ENCODE assay signal across 1 mouse cellular context in genomic region chr3:97658426-97659193, GRCm38 (mm10).
TF ChIP-seq lines count a peak whose summit lies in the region.

No protein-coding gene starts in this region.

TF ChIP-seq in CH12.LX, 34 proteins besides CTCF, POLR2A, EP300 and RAD21 (continued from another document):
- TF ChIP-seq USF1 (IDR thresholded peaks at IDR 0.05; ENCODE audit: low read depth, low read length) (no peak), ETS1 (conservative IDR thresholded peaks at IDR 0.05; ENCODE audit: low read depth, low read length) (no peak), POLR2AphosphoS2 (IDR thresholded peaks at IDR 0.05; ENCODE audit: low read depth, low read length) (no peak), IRF4 (IDR thresholded peaks at IDR 0.05; ENCODE audit: low read depth, low read length) (no peak; the same call in 1 of the 2 replicates), E2F4 (IDR thresholded peaks at IDR 0.05; ENCODE audit: insufficient replicate concordance, low read depth, low read length) (no peak), NRF1 (IDR thresholded peaks at IDR 0.05; ENCODE audit: low read depth, low read length) (no peak), MXI1 (IDR thresholded peaks at IDR 0.05; ENCODE audit: low read depth, low read length) (peak; percentile 62), MAZ (IDR thresholded peaks at IDR 0.05; ENCODE audit: low read depth, low read length) (no peak)
TF ChIP-seq in CH12.LX: peak in this region for 6.
